Mouse (Mus musculus) ES-E14 (cell line): ENCODE measurements around the gene Herpud2. TPM values are rescaled to one million over a fixed set of nuclear protein-coding genes. Genes with fewer than 3 reads are reported as not detected.

Experiments
- DNase-seq: peaks from one replicate; pipeline ENCODE4 v3.0.0-alpha.2; 2013; ENCODE audit warnings: low read depth, low spot score
- H3K27ac ChIP-seq: 2 replicates; pipeline ENCODE4 v1.5.1; 2012; ENCODE audit warnings: low read depth, mild to moderate bottlenecking, low read length, moderate library complexity, mixed read lengths; ENCODE audit not compliant: poor library complexity, insufficient read depth, severe bottlenecking
- H3K36me3 ChIP-seq: 2 replicates; pipeline ENCODE4 v1.6.1; 2012; ENCODE audit warnings: mild to moderate bottlenecking, low read length, moderate library complexity, mixed read lengths; ENCODE audit not compliant: control insufficient read depth, poor library complexity, insufficient read depth, severe bottlenecking
- H3K4me1 ChIP-seq, 2 experiments: fragments of 150-350 bp in 1 of 2; sonication (generic) in 1 of 2; 2 replicates each; pipeline ENCODE4 v1.6.1; 2012; ENCODE audit warnings: low read length in 2 of 2, mild to moderate bottlenecking in 1 of 2, mixed read lengths in 1 of 2; ENCODE audit not compliant: control insufficient read depth in 2 of 2, insufficient read depth in 2 of 2, poor library complexity in 1 of 2
- H3K4me3 ChIP-seq, 2 experiments: fragments of 150-350 bp in 1 of 2; sonication (generic) in 1 of 2; 2 replicates each; pipeline ENCODE4 v1.5.1; 2012; ENCODE audit warnings: low read length in 2 of 2, low read depth in 1 of 2, mild to moderate bottlenecking in 1 of 2, mixed read lengths in 1 of 2; ENCODE audit not compliant: insufficient read depth in 1 of 2, poor library complexity in 1 of 2, severe bottlenecking in 1 of 2
- H3K9ac ChIP-seq: 2 replicates; pipeline ENCODE4 v1.6.1; 2012; ENCODE audit warnings: low read depth, mild to moderate bottlenecking, low read length, mixed read lengths; ENCODE audit not compliant: poor library complexity, insufficient read depth, severe bottlenecking
- H3K9me3 ChIP-seq: fragments of 150-350 bp; sonication (generic); 2 replicates; pipeline ENCODE4 v1.6.1; 2012; ENCODE audit warnings: low read depth, mild to moderate bottlenecking, low read length; ENCODE audit not compliant: control insufficient read depth, insufficient read depth
- CHD2 ChIP-seq: IDR thresholded peaks from 2 replicates; pipeline ENCODE4 v1.6.1; 2014; ENCODE audit warnings: mild to moderate bottlenecking, low read depth, low read length, inconsistent platforms
- HCFC1 ChIP-seq: IDR thresholded peaks from 2 replicates; pipeline ENCODE4 v1.6.1; 2012; ENCODE audit warnings: low read length, inconsistent platforms, borderline replicate concordance; ENCODE audit not compliant: insufficient read depth
- MAFK ChIP-seq: IDR thresholded peaks from 2 replicates; pipeline ENCODE4 v1.6.1; 2014; ENCODE audit warnings: mild to moderate bottlenecking, low read depth, low read length, inconsistent platforms; ENCODE audit not compliant: insufficient read depth
- ZC3H11A ChIP-seq: IDR thresholded peaks from 2 replicates; pipeline ENCODE4 v1.6.1; 2012; ENCODE audit warnings: low read depth, mild to moderate bottlenecking, inconsistent platforms, low read length, borderline replicate concordance
- ZNF384 ChIP-seq: IDR thresholded peaks from 2 replicates; pipeline ENCODE4 v1.6.1; 2012; ENCODE audit warnings: low read depth, low read length, inconsistent platforms
- in situ Hi-C, 2 experiments: fragments of 600-800 bp; cut with MboI; formaldehyde crosslinking; loops; one replicate each; pipeline ENCODE4 v1.15.1; 2025; ENCODE audit warnings: low sequenced_read_pairs in 2 of 2, inconsistent platforms in 1 of 2; ENCODE audit not compliant: unreplicated experiment in 2 of 2
- total RNA-seq: library from RNA; depleted of rRNA; stranded (reverse); fragments of 300-350 nt; gene quantifications from 2 replicates; pipeline ENCODE4 v1.2.3, GENCODE M21; 2012

The Herpud2 gene
- total RNA-seq, 1 experiment: 11.5 TPM

GRCm38 (mm10) chr9:25186501-25186900 lies 34.9 kb upstream of the Herpud2 start:
- in situ Hi-C loops: no loop called here
- no peaks in the 10 kb centered on the region for H3K36me3 ChIP-seq
- no peaks in the 10 kb centered on the region for H3K9me3 ChIP-seq
- no peak overlapping the region for H3K4me3 ChIP-seq
- no peak for DNase-seq
- H3K9ac ChIP-seq: no peak overlapping the region
- H3K4me1 ChIP-seq: no peaks in the 10 kb centered on the region
- H3K27ac ChIP-seq: no peak overlapping the region
- TF ChIP-seq CHD2 (no peak), ZC3H11A (no peak), HCFC1 (no peak), ZNF384 (no peak), MAFK (no peak)

DNA sequence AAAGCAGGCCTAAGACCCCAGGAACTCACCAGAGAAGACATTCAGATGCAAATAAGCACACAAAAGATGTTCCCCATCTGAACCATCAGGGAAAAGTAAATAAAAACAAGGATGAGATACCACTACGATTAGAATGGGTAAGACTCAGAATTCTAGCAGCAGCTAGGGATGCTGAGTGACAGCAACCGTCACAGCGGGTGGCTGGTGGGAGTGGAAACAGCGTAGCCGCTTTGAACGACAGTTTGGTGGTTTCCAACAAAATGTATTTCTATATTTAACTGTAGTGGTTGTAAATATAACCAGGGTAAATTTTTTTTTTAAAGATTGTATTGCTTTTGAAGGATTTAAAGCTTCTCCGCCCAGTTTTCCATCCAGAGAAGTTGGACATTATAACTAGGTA lies 34.2 kb upstream of the Herpud2 start:
- no peak overlapping the region for H3K9ac ChIP-seq
- no peaks in the 10 kb centered on the region for H3K4me1 ChIP-seq
- H3K27ac ChIP-seq: no peak overlapping the region
- H3K4me3 ChIP-seq: no peak overlapping the region
- in situ Hi-C loops: no loop called here
- H3K9me3 ChIP-seq: no peaks in the 10 kb centered on the region
- no peak for DNase-seq
- TF ChIP-seq ZC3H11A (no peak), CHD2 (no peak), HCFC1 (no peak), MAFK (no peak), ZNF384 (no peak)
- no peaks in the 10 kb centered on the region for H3K36me3 ChIP-seq

DNA sequence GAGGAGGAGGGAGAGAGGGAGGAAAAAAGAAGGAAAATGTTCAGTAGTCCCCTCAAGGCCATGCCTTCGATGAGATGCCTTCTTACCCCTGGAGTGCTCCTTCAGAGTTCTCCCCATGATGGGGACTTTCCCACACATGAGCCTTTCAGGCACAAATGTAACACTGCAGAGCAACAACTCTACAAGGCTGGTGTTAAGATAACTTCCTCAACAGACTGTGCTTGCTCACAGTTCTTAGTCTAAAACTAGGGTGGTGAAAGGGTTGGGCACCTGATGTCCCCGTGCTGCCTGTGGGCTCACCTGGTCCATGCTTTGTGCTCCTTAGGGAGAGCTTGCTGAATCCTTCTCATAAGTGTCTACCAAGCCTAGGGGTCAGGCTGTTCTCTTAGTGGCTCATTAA lies 33.0 kb upstream of the Herpud2 start:
- Histone ChIP-seq H3K36me3 (no peaks in the 10 kb centered on the region), H3K4me1 (no peaks in the 10 kb centered on the region), H3K9me3 (no peaks in the 10 kb centered on the region), H3K27ac (no peak overlapping the region), H3K9ac (no peak overlapping the region), H3K4me3 (no peak overlapping the region)
- TF ChIP-seq MAFK (no peak), ZNF384 (no peak), CHD2 (no peak), HCFC1 (no peak), ZC3H11A (no peak)
- in situ Hi-C loops: no loop called here
- no peak for DNase-seq

DNA sequence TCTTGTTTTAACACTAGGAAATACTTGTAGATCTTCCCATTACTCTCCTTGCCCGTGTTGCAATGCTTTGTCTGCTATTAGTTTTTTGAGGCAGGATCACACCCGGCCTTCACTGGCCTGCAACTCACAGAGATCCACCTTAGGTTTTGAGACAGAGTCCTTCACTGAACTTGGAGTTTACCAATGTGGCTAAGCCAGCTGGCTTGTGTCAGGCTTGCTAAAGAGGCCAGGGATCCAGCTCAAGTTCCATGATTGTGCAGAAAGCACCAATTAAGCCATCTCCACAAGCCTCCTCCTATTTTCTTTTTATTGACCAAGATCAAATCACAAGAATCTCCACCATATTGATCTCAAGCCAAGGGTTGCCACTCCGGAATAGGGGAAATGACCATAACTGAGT lies 26.4 kb upstream of the Herpud2 start:
- no peaks in the 10 kb centered on the region for H3K36me3 ChIP-seq
- no peak for DNase-seq
- in situ Hi-C loops: loop anchor here in 1 of 2 experiments (10.0 kb wide), 1 partner anchor 417 kb away; no protein-coding TSS in a partner anchor
- no peaks in the 10 kb centered on the region for H3K9me3 ChIP-seq
- no peak overlapping the region for H3K4me3 ChIP-seq
- H3K9ac ChIP-seq: no peak overlapping the region
- H3K27ac ChIP-seq: no peak overlapping the region
- TF ChIP-seq ZNF384 (no peak), MAFK (no peak), ZC3H11A (no peak), HCFC1 (no peak), CHD2 (no peak)
- H3K4me1 ChIP-seq: 0 out of 4 replicates have a peak, but pooled peaks cover 0 to 3% of the 10 kb centered on the region in 2 experiments

- Histone ChIP-seq H3K27ac (no peak overlapping the region), H3K9me3 (no peaks in the 10 kb centered on the region), H3K9ac (no peak overlapping the region), H3K4me1 (0 out of 4 replicates have a peak, but pooled peaks cover 0 to 3% of the 10 kb centered on the region in 2 experiments), H3K4me3 (no peak overlapping the region), H3K36me3 (no peaks in the 10 kb centered on the region)
- DNase-seq: no peak
- in situ Hi-C loops: loop anchor here in 1 of 2 experiments (10.0 kb wide), 1 partner anchor 418 kb away; no protein-coding TSS in a partner anchor
- no peak for TF ChIP-seq ZNF384
- no peak for TF ChIP-seq CHD2
These were observed 25.6 kb upstream of the Herpud2 start for GRCm38 (mm10) chr9:25177201-25177600.
